Mouse (Mus musculus) CH12.LX (cell line): ENCODE results near the gene Iqschfp.

Source experiments
- CTCF ChIP-seq, 2 experiments: IDR thresholded peaks in 1 of 2; conservative IDR thresholded peaks in 1 of 2; 2 replicates each; pipeline ENCODE4 v1.5.1; 2011 to 2012; ENCODE audit warnings: low read depth in 2 of 2, low read length in 2 of 2, improper control_type of control experiment in 1 of 2, inconsistent platforms in 1 of 2, mild to moderate bottlenecking in 1 of 2, moderate library complexity in 1 of 2
- POLR2A ChIP-seq: IDR thresholded peaks from 2 replicates; pipeline ENCODE4 v1.6.1; 2011; ENCODE audit warnings: low read depth, mild to moderate bottlenecking, improper control_type of control experiment, low read length
- UBTF ChIP-seq: IDR thresholded peaks from 2 replicates; pipeline ENCODE4 v1.6.1; 2012; ENCODE audit warnings: low read depth, mild to moderate bottlenecking, inconsistent platforms, low read length, improper control_type of control experiment, moderate library complexity

DNA sequence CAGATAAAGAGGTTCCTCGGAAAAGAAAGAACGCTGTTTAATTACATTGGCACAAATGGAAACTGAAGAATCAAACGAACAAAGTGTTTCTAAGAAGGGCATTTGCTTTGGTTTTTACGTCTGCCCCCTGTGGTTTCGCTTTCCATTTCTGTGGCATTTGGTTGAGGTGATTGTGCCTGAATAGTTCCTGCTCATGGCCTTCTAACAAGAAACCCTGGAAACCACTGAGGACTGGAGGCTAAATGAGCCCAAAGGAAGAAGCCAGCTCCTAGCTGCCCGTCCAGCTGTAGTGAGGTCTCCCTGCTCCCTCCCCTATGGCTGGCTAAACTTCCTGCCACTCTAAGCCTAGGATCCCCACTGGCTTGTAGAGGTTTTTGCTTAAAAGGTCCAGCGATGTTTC lies 745.9 kb downstream of the Iqschfp start:
- TF ChIP-seq CTCF (conservative IDR thresholded peaks at IDR 0.05 in 1 of 2, IDR thresholded peaks at IDR 0.05 in 1 of 2; ENCODE audit: low read depth in 2 of 2, low read length in 2 of 2) (peak in 1 of 2 experiments; percentile 55; a peak in 1 of 4 replicates), UBTF (no peak), POLR2A (no peak)
